Mouse (Mus musculus): ENCODE data around the gene Aasdh.
"Not testable (repeated sequence)": the region's sequence is repeated elsewhere in the genome, so short reads cannot be mapped to it uniquely, and the experiment has no call there.

Aasdh gene

DNA sequence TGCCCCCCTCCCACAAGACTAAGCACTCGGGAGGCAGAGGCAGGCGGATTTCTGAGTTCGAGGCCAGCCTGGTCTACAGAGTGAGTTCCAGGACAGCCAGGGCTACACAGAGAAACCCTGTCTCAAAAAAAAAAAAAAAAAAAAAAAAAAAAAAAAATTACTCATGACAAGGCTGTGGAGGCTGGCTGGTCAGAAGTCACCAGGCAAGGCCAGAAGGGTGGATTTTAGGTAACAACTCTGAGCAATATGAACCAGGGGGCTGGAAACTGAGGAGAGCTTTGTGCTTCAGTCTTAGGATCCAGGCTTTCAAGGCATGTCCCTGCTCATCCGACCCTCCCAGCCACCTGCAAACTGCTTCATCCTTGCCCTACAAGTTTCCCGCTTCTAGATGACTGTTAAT lies 7.2 kb upstream of the Aasdh start:
- not testable (repeated sequence) for DNase-seq (ENCODE audit: low read depth, low spot score)

DNA sequence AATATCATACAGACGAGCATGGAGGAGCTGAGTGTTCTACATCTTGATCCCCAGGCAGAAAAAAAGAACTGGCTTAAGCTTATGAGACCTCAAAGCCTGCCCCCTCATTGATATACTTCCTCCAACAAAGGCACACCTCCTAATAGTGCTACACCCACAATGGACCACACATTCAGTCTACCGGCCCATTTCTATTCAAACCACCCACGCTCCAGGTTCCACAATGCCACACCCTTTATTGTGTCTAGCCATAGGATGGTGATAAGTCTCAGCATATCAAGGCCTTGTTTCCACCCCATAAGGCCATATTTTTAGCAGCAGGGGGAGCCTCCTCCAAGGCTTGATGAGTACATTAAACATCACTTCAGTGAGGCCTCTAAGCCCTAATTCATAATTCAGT lies 5.5 kb upstream of the Aasdh start:
- DNase-seq (ENCODE audit: low read depth, low spot score), result no peak

DNA sequence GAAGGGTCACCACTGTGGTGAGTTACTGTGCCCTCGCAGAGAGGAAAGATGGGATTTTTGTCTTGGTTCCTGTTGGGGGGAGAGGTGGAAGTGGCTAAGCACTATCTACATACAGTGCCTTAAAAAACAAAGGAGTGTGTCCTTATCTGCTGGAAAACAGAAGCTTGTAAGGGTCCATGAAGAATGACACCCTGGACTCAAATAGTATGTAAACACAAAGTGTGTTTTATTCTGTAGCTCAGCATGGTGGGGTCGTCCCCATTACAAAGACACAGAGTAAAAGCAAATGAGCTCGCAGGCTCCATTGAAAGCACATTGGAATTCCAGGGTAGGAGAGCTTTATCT lies 813 bp upstream of the Aasdh start:
- no peak for DNase-seq (ENCODE audit: low read depth, low spot score)

DNA sequence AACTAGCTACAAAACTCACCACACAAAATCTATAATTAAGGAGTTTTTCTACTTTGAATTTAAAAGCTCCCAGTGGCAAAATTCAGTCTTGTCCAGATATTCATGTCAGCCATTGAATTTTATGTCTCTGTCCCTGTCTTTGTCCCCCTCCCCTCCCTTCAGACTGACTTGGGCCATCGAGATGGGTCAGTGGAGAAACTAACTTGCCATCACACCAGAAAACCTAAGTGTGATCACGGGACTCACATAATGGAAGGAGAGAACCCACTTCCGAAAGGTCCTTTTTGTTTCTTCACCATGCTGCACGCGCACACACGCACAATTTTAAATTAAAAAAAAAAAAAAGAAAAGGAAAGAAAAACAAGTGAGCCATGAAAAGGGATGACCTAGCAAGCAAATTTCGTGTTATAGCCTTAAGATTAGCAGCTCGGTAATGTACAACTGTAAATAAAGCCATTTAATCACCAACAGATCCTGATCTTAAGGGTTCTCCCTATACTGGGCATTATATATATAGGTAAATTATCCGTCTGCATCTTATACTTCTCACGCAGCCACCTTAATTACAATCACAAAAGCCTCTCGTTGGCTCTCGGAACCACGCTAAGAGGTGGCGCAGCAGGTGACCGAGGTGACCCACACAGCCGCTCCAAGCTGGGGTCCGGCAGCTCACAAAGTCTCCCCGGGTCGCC lies 455 bp downstream of the Aasdh start:
- no peak for DNase-seq (ENCODE audit: low read depth, low spot score)

DNA sequence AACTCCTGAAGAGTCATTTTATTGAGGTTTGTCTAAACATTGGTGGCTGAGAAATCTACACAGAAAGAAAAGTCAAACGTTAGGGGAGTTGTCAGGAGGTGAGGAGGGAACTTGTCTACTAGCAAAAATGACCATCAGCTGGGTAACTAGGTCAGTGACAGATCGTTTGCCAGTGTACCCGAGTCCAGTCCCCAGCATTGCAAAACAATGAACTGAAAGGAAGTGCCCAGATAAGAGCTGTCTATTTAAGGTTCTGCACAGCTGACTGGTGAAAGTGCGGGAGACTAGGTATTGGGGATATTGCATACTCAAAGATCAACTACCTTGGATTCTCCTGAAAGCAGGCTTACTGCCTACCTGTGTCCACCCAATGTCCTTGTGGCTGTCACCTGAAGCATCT lies 3.2 kb downstream of the Aasdh start:
- no peak for DNase-seq (ENCODE audit: low read depth, low spot score)

DNA sequence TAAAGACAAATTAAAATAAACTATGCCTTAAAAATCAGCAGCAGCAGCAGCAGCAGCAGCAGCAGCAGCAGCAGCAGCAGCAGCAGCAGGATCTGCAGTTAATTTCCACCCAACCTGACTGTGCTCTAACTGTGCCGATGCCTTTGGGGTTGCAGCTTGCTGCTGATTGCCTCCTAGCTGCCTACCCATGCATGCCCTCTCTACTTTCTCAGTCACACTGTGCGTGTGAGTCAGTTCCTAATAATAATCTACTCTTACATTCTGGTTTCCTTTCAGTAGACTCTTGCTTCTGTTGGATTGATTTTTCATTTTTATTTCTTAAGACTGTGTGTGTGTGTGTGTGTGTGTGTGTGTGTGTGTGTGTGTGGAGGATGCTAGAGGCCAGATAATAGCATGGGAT lies 12.2 kb downstream of the Aasdh start:
- DNase-seq (ENCODE audit: low read depth, low spot score), result no peak

DNA sequence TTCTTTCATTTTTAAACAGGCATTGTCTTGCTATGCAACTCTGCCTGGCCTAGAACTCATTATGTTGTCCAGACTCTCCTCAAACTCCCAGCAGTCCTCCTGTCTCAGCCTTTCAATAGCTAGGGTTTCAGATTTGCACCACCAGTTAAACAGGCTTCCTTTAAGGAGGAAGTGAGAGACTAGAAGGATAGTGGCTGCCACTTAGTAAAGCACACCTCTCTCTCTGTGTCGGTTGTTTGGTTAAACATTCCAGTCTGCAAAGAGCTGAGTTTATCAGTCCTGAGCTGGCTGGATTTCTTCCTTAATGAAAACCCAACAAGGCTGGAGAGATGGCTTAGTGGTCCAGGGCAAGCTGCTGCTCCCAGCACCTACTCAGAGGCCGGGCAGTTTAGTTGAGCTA lies 12.7 kb downstream of the Aasdh start:
- no peak for DNase-seq (ENCODE audit: low read depth, low spot score)

DNA sequence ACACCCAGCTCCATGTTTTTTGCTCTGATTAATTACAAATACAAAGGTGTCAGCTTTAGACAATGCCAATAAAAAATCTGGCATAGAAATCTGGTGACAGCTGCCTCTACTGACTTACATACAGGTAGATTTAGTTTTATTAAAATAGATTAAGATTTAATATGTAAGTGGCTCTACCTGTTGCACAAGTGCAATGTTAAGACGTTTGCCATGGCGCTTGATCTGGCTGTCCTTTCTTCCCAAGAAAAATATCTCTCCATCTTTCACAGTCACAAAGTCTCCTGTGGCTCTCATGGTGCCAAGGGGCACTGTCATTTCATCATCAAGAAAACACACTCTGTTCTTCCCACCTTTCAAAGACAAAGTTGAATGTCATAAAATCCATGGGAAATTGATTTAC lies 18.3 kb downstream of the Aasdh start:
- no peak for DNase-seq (ENCODE audit: low read depth, low spot score)

DNA sequence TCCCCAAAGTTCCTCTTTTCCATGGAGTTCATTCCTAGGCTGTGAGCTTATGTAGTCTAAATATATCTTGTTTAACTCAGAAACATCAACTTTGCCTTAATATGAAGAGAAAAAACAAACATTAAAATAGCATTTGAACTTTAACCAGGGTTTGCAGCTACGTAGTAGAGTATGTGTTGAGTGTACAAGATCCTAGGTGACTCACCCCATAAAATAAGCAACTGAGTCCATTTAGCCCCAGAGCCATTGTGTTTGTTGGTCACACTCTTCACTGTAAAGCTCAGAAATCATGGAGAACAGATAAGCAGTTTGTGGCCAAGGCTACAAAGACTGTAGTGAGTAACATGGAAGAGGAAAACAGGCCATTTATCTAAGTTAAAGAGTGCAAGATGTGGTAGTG lies 21.2 kb downstream of the Aasdh start:
- no peak for DNase-seq (ENCODE audit: low read depth, low spot score)

DNA sequence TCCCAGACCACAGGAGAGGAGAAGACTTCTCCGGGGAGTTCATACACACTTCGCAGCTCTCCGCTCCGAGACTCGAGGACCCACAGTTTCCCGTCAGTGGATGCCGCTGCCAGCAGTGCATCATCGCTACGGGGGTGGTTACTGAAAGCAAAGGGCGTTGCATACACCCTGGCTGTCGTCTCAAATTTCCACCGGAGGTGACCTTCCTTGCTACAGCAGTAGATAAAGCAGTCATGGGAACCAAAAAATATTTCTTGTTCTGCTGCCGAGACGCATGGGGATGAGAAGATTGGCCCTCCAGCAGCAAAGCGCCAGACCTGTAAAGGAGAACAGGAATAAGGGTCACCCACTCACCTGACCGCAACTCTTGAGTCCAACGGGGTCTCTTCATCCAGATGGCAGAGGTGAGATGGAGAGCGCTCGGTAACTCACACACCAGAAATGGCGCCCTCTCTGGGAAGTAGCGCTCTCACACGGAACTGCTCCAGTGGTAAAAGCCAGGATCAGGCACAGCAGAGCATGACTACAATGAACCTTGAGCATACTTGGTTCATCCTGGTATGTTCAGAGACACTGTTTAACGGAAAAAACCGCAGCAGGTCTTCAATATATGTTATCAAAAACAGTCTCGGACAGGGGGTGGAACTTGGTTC lies 29.1 kb downstream of the Aasdh start:
- no peak for DNase-seq (ENCODE audit: low read depth, low spot score)

DNA sequence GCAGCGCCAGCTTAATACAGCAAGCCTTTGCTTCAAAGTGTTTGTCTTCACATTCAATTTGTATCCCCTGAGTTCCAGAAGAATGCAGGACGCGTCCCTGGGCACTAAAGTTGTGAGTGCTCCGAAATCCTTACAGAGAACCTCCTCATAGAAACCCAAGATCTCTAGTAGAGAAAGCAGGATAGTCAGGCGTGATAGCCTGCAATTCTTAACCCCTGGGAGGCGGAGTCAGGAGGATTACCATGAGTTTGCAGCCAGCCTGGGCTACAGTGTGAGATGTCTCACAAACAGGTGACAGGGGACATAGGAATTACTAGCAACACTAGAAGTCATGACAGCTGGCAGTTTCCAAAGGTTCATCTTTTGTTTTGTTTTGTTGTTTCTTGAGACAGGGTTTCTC lies 35.8 kb downstream of the Aasdh start:
- DNase-seq (ENCODE audit: low read depth, low spot score), result no peak

DNA sequence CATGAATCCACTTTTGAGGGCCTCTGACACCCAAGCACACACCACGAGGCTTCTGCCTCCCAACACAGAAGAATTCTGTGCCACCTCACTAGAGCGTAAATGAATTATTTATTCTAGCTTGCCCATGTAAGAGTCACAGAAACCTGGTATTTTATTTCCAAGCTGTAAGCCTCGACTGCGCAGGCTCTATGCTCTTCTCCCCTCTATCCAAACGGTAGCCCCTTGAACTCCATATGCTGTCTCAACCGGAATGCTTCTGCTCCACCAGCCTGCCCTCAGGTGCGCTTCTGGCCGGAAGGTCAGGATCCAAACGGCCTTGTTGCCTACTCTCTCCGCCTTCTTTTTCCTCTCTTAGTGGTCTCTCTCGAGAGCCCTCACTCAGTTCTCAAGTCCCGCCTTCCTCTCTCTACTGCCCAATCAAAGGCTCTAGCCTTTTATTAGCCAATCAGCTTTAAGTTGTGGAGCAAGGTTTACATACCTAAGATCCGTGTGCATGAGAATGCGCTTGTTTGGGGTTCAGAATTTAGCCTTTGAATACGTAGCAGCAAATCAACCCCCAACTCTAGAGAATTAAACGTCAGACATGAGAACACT lies 36.5 kb downstream of the Aasdh start:
- no peak for DNase-seq (ENCODE audit: low read depth, low spot score)

DNA sequence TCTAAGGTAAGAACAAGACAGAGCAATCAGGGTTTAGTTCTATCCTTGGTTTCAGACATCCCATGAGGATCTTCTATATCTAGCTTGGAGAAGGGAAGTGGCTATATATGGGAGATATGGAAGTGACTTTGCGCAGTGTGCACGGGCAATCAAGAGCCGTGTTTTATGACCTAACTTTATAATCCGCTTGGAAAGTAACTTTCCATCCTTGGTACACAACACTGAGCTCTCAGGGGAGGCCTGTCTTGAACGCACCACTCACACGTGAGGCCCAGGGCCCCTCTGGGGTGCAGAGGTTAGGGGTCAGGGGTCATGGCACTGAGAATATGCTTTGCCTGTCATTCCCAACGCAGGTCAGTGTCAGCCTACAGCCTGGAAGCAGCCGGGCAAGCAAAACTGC lies 38.5 kb downstream of the Aasdh start:
- DNase-seq (ENCODE audit: low read depth, low spot score), result no peak

DNA sequence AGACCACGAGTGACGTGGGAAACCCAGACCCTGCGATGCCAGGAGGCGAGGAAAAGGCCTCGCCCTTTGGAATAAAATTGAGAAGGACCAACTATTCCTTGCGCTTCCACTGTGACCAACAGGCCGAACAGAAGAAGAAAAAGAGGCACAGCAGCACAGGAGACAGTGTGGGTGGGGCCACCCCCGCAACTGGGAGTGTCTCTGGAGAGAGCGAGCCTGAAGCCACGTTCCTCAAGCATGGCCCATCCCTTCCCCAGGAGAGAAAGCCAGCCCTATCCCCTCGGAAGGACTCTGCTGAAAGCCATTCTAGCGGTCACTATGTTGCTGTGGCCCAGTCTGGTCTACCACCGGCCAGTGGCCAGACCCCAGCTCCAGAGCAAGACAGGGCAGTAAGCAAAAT lies 46.9 kb downstream of the Aasdh start:
- no peak for DNase-seq (ENCODE audit: low read depth, low spot score)

DNA sequence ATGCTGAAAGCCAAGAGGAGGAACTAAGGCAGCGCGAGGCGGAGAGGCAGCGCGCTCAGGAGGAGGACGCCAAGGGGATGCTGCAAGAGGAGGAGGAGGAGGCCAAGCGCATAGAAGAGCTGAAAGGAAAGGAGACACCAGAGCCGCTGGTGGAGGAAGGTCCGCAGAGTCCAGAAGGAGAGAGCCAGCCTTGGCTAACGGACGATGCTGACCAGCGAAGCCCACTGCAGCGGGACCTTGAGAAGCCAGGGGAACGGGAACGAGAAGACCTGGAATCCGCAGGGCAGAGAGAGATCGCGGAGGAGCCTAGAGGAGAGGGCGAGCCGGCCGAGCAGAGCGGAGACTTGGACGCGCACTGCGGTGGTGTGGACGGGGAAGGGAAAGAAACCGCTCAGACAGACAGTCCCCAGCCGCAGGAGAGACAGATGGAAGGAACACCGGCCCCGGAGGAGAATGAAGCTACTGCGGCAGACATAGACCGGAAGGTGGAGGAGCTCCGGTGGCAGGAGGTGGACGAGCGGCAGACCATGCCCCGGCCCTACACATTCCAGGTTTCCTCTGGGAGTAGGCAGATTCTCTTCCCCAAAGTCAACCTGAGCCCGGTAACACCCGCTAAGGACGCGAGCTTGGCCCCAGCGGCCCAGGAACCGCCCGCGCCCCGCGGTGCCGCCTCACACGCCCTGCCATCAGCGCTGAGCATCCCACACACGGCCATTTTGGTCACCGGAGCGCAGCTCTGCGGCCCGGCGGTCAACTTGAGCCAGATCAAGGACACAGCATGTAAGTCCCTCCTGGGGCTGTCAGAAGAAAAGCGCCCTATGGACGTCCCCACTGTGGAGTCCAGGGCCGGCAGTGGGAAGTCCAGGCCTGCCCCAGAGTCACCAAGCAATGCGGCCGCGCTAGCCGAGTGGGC lies 48.0 kb downstream of the Aasdh start:
- no peak for DNase-seq (ENCODE audit: low read depth, low spot score)

DNA sequence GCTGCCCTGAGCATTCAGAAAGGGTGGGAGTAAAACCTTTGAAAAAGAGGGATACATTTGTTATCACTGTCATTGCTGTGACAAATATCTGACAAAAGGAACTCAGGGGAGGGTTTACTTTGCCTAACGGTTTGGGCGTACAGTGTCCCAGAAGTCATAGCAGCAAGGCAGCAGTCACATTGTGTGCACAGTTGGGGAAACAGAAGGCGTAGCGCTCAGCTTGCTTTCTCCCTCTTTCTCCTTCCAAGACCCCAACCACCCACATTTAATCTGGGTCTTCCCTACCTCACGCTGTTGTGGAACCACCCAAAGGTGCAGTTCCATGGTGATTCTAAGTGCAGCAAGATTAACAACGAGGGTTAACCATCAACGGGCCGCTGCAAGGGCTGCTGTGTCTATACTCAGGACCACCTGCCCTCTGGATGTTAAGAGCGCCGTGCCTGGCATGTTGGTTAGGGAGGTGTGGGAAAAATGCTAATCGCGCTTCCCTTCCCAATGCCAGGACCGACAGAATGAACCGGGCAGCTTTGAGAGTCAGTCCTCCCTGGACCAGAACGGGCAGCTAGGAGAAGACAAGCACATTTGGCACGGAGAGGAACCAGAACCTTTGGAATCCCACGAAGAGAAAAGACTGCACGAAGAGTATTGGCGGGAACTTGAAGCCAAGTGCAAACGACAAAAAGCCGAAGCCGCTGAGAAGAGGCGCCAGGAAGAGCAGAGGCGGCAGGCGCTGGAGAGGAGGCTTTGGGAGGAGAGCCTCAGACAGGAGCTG lies 49.3 kb downstream of the Aasdh start:
- no peak for DNase-seq (ENCODE audit: low read depth, low spot score)

DNA sequence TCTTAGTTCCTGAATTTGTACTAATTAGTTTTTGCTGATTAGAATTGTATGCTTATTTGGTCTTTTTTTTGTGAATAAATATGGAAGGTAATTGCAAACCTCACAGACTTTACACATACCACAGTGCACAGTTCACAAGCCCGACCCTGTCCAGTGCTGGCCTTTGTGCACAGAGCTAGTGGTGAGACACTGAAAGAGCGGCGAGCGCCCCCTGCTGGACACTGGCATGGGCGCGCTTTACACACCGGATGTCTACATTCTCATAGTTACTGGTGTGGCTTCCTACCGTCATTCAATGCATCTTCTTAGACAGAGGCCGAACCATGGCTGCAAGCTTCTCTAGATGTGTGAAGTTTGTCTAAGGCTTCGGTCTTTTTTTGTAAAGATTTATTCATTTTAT lies 51.8 kb downstream of the Aasdh start:
- DNase-seq (ENCODE audit: low read depth, low spot score), result peak; percentile 74

DNA sequence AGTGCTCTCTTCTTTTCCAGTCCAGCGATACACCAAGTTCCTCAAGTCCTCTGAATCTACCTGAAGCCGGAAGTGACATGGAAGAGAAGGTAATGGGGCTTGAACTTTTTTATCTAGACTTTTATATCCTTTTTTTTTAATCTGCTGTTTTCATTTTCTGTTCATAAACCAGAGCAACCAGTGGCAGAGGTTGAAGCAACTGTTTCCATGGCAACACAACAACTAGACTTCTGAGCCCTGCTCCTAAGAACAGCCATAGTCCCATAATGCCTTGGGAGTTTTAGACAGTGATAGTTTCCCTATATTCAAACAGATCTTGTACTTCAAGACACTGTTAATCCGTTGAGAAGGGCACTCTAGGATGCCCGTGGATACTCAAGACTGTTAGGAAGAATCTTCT lies 54.0 kb downstream of the Aasdh start:
- no peak for DNase-seq (ENCODE audit: low read depth, low spot score)

DNA sequence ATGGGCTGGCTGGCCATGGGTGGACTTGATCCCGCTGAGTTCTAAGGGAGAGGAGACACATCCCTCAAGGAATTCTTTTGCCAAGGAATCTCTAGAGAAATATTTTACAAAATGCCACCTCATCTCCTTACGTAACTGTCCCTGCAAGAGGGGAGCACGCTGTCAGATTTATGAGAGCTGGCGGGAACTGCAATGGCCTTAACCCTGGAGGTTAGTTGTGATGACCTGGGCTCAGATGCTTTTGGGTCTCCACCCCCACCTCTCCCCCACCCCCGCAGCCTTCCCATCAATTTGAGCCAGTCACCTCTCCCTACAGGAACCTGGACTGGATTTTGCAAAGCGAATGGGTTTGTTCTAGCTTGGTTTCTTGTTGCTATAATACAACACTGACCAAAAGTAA lies 58.2 kb downstream of the Aasdh start:
- no peak for DNase-seq (ENCODE audit: low read depth, low spot score)

DNA sequence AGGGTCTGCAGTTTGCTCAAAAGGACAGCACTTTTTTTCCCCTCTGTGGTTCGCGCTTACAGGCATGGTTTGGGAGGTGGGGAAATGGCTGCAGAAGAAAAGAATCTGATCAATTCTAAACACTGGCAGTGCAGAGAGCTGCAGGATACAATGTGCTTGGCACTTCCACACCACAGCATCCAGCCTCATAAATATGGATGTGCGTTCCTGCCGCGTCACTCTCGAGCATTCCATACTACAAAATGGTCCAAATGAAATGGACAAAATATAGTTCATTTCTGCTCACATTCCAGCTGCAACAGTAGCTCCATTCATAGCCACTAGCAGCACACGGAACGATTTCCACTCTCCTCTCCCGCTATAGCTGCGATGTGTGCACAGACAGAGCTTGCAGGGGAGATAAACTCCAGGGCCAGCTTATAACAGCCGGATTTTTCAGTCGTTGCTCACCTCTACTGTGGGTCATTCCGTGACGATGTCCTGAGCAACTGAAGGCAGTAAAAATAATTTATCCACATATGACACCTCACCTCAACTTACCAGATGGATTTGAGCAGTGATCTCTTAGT lies 60.6 kb downstream of the Aasdh start:
- no peak for DNase-seq (ENCODE audit: low read depth, low spot score)

DNA sequence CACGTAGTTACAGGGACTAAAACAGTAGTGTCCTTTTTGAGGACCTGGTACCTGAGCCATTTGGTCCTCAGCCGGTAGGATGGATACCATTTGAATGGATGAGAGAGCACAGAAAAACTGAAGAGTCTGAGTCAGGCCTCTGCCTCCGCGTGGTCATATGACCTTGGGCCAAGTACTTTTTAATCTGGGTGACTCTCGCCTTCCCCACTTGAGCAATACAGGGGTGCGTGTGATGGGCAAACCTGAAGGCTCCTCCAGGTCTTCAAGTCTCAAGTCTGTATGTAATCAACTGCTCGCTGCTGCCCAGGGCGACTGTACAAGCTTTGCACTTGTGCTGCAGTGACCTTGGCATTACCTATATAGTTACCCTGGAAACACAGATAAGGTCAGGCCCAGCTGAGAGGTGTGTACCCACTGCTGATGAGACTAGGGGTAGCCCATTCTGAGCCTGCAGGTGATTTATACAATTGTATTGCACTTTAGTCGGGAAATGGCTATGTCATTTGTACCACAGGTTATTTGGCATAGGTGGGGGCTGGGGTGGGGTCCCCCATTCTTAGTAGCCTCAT lies 61.4 kb downstream of the Aasdh start:
- no peak for DNase-seq (ENCODE audit: low read depth, low spot score)

All from embryo, embryonic 11.5 days (tissue).